Mouse (Mus musculus) forebrain, embryonic 11.5 days (tissue): ENCODE results near the gene Ebi3. TPM values are rescaled to one million over a fixed set of nuclear protein-coding genes. Genes with fewer than 3 reads are reported as not detected.

ENCODE experiments used
- ATAC-seq: fragments of 200-750 bp; cut with Nextera tagmentation; replicated peaks from 2 replicates; pipeline ENCODE4 v1.8.0; 2017; ENCODE audit warnings: moderate TSS enrichment; ENCODE audit not compliant: low FRiP score
- DNase-seq: peaks from one replicate; pipeline ENCODE4 v3.0.0-alpha.2; 2017; ENCODE audit warnings: low spot score
- H3K27ac ChIP-seq: fragments of 300-500 bp; sonication (generic); 2 replicates; pipeline ENCODE4 v1.5.1; 2014; ENCODE audit warnings: low read depth, low read length
- H3K27me3 ChIP-seq: fragments of 300-500 bp; sonication (generic); 2 replicates; pipeline ENCODE4 v1.6.1; 2014; ENCODE audit warnings: mild to moderate bottlenecking, low read length, mixed read lengths; ENCODE audit not compliant: control insufficient read depth, insufficient read depth
- H3K36me3 ChIP-seq: fragments of 300-500 bp; sonication (generic); 2 replicates; pipeline ENCODE4 v1.6.1; 2014; ENCODE audit warnings: mild to moderate bottlenecking, low read length, moderate library complexity, mixed read lengths; ENCODE audit not compliant: control insufficient read depth, insufficient read depth
- H3K4me1 ChIP-seq: fragments of 300-500 bp; sonication (generic); replicated peaks from 2 replicates; pipeline ENCODE4 v1.6.1; 2014; ENCODE audit warnings: low read length, mixed read lengths; ENCODE audit not compliant: control insufficient read depth, insufficient read depth
- H3K4me2 ChIP-seq: fragments of 300-500 bp; sonication (generic); 2 replicates; pipeline ENCODE4 v1.6.1; 2014; ENCODE audit warnings: low read depth, mild to moderate bottlenecking, low read length, moderate library complexity, mixed read lengths; ENCODE audit not compliant: severe bottlenecking
- H3K4me3 ChIP-seq: fragments of 300-500 bp; sonication (generic); 2 replicates; pipeline ENCODE4 v1.5.1; 2014; ENCODE audit warnings: low read depth, low read length
- H3K9ac ChIP-seq: fragments of 300-500 bp; sonication (generic); 2 replicates; pipeline ENCODE4 v1.6.1; 2014; ENCODE audit warnings: low read length
- H3K9me3 ChIP-seq: fragments of 300-500 bp; sonication (generic); 2 replicates; pipeline ENCODE4 v1.6.1; 2016; ENCODE audit warnings: low read length, mixed read lengths; ENCODE audit not compliant: control insufficient read depth
- WGBS: fragments of 180-500 bp; shearing (Covaris S2); extraction: QIAGEN DNeasy Blood & Tissue Kit; methylation state at CpG from one replicate; pipeline ENCODE4 v1.1.7; 2014; 5-methylcytosine and 5-hydroxymethylcytosine counted together
- polyA plus RNA-seq: library from polyadenylated mRNA; unstranded; fragments of >200 nt; fragmentation: Nextera tagmentation; extraction: Ambion mirVana; gene quantifications from 2 replicates; pipeline ENCODE4 v1.2.1, GENCODE M21; 2014

Ebi3 gene
- polyA plus RNA-seq, 1 experiment from 2014 or later, result 2.1 TPM

DNA sequence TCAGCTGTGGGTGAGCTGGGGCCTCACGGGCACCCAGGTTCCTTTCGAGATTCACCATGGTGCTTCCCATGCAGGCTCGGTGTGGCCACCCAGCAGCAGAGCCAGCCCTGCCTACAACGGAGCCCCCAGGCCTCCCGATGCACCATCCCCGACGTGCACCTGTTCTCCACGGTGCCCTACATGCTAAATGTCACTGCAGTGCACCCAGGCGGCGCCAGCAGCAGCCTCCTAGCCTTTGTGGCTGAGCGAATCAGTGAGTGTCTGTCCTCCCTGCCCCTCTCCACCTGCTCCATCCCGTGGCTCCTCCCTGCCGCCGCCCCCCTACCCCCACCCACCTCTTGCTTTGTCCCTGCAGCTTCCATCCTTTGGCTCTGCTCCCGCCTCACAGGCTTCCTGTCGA, 1.8 kb downstream of the Ebi3 start:
- ATAC-seq (no peak), DNase-seq (peak; percentile 52)
- H3K4me1 ChIP-seq, result peaks cover 5% of the 10 kb centered on the region
- no peaks in the 10 kb centered on the region for H3K9me3 ChIP-seq
- H3K9ac ChIP-seq, result no peak overlapping the region
- no peak overlapping the region for H3K4me2 ChIP-seq
- H3K27ac ChIP-seq, result no peak overlapping the region
- no peak overlapping the region for H3K4me3 ChIP-seq
- H3K36me3 ChIP-seq, result no peaks in the 10 kb centered on the region
- WGBS, result 32% methylated on average over 16 of the region's 16 CpGs
- H3K27me3 ChIP-seq, result no peaks in the 10 kb centered on the region

DNA sequence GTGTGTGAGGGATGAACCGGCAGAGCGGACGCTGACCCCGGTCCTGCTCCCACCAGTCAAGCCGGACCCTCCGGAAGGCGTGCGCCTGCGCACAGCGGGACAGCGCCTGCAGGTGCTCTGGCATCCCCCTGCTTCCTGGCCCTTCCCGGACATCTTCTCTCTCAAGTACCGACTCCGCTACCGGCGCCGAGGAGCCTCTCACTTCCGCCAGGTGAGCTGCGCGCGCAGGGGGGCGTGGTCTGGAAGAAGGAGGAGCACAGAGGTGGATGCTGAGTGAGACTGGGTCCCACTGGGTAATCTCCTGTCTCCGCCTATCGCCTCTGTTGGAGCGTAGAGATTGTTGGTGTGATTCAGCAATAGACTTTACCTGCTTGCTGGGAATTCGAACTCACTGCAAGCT, 3.7 kb downstream of the Ebi3 start:
- H3K27ac ChIP-seq, result no peak overlapping the region

DNA sequence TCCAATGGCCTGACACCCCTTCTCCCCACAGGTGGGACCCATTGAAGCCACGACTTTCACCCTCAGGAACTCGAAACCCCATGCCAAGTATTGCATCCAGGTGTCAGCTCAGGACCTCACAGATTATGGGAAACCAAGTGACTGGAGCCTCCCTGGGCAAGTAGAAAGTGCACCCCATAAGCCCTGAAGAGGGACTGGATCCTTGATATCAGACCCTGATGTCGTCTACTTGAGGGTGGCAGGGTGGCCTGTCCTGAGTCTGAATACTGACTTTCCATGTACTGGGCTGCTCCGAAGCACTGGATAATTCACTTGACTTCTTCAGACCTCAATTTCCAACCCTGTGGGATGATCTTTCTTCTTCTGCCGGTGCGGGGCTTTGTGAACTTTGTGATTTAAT, 4.2 kb downstream of the Ebi3 start:
- H3K27ac ChIP-seq, result no peak overlapping the region

More for the DNA sequence above, 3.7 kb downstream of the Ebi3 start:
- peak overlapping the region; percentile 46 for H3K4me3 ChIP-seq
- peak overlapping the region; percentile 60 for H3K9ac ChIP-seq
- ATAC-seq (peak; percentile 28), DNase-seq (peak; percentile 84)
- no peaks in the 10 kb centered on the region for H3K27me3 ChIP-seq
- H3K4me1 ChIP-seq, result peaks cover 10% of the 10 kb centered on the region
- H3K4me2 ChIP-seq, result peak overlapping the region; percentile 88
- no peaks in the 10 kb centered on the region for H3K36me3 ChIP-seq
- WGBS, result under 1% methylated on average over 26 of the region's 26 CpGs
- H3K9me3 ChIP-seq, result no peaks in the 10 kb centered on the region

DNA sequence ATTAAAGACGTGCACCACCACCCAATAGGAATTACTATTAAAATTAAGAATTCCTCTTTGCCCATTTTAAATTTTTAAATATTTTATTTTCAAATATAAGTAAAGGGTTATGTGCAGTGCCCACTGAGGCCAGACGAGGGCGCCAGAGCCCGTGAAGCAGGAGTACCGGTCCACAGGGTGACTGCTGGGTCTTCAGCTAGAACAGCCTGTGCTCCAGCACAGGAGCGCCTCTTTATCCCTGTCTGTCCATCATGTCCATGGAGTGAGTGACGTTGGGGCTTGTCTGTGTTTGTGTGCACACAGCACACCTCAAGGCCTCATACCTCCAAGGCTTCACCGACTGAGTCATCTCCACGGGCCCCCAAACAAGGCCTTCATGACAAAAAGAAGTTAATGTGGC, 4.7 kb downstream of the Ebi3 start:
- ATAC-seq, result peak; percentile 34
- 11% methylated on average over 9 of the region's 9 CpGs for WGBS
- peak; percentile 87 for DNase-seq
- no peaks in the 10 kb centered on the region for H3K27me3 ChIP-seq
- H3K36me3 ChIP-seq, result no peaks in the 10 kb centered on the region
- no peak overlapping the region for H3K4me2 ChIP-seq
- no peak overlapping the region for H3K27ac ChIP-seq
- H3K9ac ChIP-seq, result no peak overlapping the region
- no peaks in the 10 kb centered on the region for H3K9me3 ChIP-seq
- H3K4me1 ChIP-seq, result peaks cover 10% of the 10 kb centered on the region
- H3K4me3 ChIP-seq, result no peak overlapping the region

More for the DNA sequence above, 4.2 kb downstream of the Ebi3 start:
- peak overlapping the region; percentile 88 for H3K4me2 ChIP-seq
- peaks cover 10% of the 10 kb centered on the region for H3K4me1 ChIP-seq
- no peaks in the 10 kb centered on the region for H3K36me3 ChIP-seq
- WGBS, result 38% methylated on average over 6 of the region's 6 CpGs
- no peaks in the 10 kb centered on the region for H3K9me3 ChIP-seq
- peak overlapping the region; percentile 60 for H3K9ac ChIP-seq
- H3K4me3 ChIP-seq, result peak overlapping the region; percentile 46
- no peaks in the 10 kb centered on the region for H3K27me3 ChIP-seq
- ATAC-seq (no peak), DNase-seq (peak; percentile 49)

DNA sequence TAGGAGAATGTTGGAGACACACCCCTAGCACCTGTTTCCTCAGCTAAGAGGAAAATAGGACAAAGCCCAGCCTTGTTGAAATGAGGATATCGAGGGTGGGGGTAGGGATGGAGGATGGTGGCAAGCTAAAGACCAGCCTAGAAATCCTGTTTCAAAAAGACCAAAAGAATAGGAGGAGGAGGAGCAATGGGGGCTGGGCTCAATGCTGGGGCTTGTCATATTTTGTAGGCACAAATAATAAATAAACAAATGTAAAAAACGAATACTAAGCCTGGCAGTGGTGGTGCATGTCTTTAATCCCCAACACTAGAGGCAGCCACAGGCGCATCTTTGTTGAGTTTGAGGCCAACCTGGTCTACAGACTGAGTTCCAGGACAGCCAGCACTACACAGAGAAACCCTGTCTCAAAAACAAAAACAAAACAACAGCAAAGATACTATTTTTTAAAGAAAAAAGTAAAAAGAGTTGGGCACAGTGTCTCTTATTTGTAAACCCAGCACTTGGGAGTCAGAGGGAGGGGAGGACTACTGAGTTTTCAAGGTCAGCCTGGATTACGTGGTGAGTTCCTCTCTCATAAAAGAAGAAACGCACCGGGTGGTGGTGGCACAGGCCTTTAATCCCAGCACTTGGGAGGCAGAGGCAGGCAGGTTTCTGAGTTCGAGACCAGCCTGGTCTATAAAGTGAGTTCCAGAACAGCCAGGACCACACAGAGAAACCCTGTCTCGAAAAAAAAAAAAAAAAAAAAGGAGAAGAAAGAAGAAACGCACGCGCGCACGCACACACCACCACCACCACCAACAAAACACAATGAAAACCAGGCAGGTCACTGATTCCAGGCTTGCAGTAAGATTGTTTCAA, 5.5 kb downstream of the Ebi3 start:
- peak overlapping the region; percentile 56 for H3K4me3 ChIP-seq
- peak overlapping the region; percentile 60 for H3K9ac ChIP-seq
- H3K4me1 ChIP-seq, result peaks cover 10% of the 10 kb centered on the region
- peak; percentile 48 for DNase-seq
- ATAC-seq, result no peak
- H3K27ac ChIP-seq, result 0 out of 2 replicates have a peak overlapping the region, but pooled peaks have one; percentile 92
- H3K27me3 ChIP-seq, result no peaks in the 10 kb centered on the region
- no peaks in the 10 kb centered on the region for H3K36me3 ChIP-seq
- H3K9me3 ChIP-seq, result no peaks in the 10 kb centered on the region
- peak overlapping the region; percentile 66 for H3K4me2 ChIP-seq
- 80% methylated on average over 13 of the region's 13 CpGs for WGBS

DNA sequence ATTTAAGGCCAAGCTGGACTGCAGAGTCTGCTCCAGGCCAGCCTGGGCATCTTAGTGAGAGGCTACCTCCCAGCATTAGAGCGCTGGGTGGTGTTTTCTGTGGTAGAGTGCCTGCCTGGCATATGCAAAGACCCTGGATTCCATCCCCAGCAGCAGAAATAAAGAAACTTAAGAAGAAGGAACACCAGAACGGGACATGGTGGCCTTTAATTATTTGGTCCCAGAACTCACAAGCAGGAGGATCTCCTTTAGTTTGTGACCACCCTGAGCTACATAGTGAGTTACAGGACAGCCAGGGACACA, 6.1 kb downstream of the Ebi3 start:
- Histone ChIP-seq H3K9me3 (no peaks in the 10 kb centered on the region), H3K9ac (peak overlapping the region; percentile 60), H3K27ac (peak overlapping the region; percentile 92; the same call in 1 of the 2 replicates), H3K4me3 (peak overlapping the region; percentile 56), H3K4me2 (peak overlapping the region; percentile 66), H3K27me3 (no peaks in the 10 kb centered on the region), H3K4me1 (peaks cover 10% of the 10 kb centered on the region), H3K36me3 (no peaks in the 10 kb centered on the region)
- DNase-seq (peak; percentile 51), ATAC-seq (no peak)
- 21% methylated on average over 2 of the region's 2 CpGs for WGBS

DNA sequence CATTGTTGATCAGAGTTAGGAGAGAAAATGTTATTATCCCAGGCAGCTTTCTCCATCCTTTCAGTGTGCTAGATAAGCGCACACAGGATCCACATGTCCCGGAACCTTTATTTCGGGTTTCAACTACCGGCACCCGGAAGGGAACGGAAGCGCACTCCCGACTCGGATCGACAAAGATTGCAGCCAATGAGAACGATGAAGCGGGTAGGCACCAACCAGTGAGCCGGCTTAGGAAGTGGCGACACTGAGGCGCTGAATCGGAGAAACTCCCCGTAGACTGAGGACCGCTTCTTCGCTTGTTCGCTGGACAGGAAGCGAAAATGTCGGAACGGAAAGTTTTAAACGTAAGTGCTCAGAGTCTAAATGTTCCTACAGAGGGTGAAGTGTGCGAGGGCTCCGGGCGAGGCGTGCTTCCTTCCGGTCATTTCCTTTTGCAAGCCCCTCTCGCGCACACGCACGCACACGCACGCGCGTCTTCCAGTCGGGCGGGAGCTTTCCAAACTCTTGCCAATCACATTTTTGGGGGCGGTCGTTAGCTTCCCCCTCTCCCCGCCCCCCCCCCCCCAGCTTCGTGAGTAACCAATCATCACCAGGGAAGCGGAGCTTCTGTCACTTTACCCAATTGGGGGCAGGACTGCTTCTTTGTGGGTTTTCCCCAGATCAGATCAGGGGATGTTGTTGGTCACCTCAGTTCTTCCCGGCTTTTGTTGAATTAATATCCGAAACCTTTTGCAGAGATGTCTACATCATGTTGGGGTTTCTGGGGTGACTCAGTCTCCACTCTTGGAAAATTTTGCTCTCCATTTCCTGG, 6.7 kb downstream of the Ebi3 start, which contains the start of gene Yju2:
TSS of gene Yju2 (plus strand) at position 182 of the 811 bp plus-strand sequence.
- peak within 1 kb of the TSS; percentile 92 for H3K27ac ChIP-seq
- peaks cover 10% of the 10 kb centered on the region for H3K4me1 ChIP-seq
- H3K4me2 ChIP-seq, result peak within 1 kb of the TSS; percentile 66
- DNase-seq, result peak; percentile 94
- no peaks in the 10 kb centered on the region for H3K36me3 ChIP-seq
- WGBS, result under 1% methylated on average over 46 of the region's 46 CpGs
- H3K9me3 ChIP-seq, result no peaks in the 10 kb centered on the region
- no peaks in the 10 kb centered on the region for H3K27me3 ChIP-seq
- peak within 1 kb of the TSS; percentile 56 for H3K4me3 ChIP-seq
- ATAC-seq, result peak; percentile 90
- peak within 1 kb of the TSS; percentile 60 for H3K9ac ChIP-seq

DNA sequence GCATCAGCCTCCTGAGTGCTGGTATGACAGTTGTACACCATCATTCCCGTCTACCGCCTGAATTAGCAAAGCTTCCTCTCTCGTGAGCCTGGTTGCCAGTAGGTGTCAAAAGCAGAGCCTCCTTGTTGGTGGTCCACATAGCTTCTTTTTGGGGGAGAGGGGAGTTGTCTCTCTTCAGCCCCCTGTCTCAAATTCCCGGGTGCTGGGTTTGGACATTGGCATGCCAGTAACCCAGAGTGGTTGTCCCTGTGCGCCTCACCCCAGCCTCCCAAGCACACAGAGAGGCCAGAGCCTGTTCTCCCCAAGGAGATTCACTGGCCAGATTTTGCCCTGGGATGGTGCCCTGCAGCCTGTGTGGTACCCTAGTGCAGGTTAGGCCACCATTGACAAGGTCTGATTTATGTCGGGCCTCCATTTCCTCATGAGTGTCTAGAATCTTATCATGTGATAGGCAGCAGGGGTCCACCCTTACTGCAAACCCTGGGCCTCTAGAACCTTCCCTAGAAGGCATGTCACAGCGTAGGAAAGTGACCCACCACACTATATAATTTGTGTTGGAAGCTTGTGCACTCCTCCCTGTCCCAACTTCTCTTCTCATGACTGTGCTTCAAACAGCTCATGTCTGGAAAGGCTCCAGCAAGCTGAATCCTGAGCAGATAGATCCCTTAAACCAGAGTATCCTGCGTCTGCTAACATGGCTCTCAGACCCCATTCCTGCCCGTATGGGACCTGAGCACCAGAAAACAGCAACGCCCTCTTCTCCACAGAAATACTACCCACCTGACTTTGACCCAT, 7.7 kb downstream of the Ebi3 start:
- Histone ChIP-seq H3K27me3 (no peaks in the 10 kb centered on the region), H3K4me2 (peak overlapping the region; percentile 66), H3K9me3 (no peaks in the 10 kb centered on the region), H3K27ac (no peak overlapping the region), H3K36me3 (no peaks in the 10 kb centered on the region; the same call in 1 of the 2 replicates), H3K4me1 (peaks cover 10% of the 10 kb centered on the region), H3K4me3 (peak overlapping the region; percentile 56), H3K9ac (peak overlapping the region; percentile 37)
- ATAC-seq (no peak), DNase-seq (peak; percentile 52)
- WGBS, result 75% methylated on average over 10 of the region's 10 CpGs
